Mouse (Mus musculus) Patski (cell line): ENCODE data around the gene Zfpm1. TPM values are rescaled to one million over a fixed set of nuclear protein-coding genes. Genes with fewer than 3 reads are reported as not detected.

Experiments used
- ATAC-seq: fragments of 100-300 bp; one replicate; pipeline ENCODE4 v1.8.0; 2021
- CTCF ChIA-PET: fragments of 350-600 bp; sonication (Branson Sonifier 250); formaldehyde crosslinking; loops from one replicate; lab custom pipeline; 2022; ENCODE audit warnings: inconsistent platforms; lab: Charles Lee
- POLR2A ChIA-PET: fragments of 350-600 bp; sonication (Branson Sonifier 250); formaldehyde crosslinking; loops from one replicate; lab custom pipeline; 2022; ENCODE audit warnings: antibody characterized with exemption, inconsistent platforms; lab: Charles Lee
- DNase-seq: peaks from one replicate; pipeline ENCODE4 v3.0.0-alpha.2; 2011; ENCODE audit warnings: low read depth, low spot score
- H3K27me3 ChIP-seq: fragments of 371-371 bp; one replicate; pipeline ENCODE4 v1.5.1; 2021
- CTCF ChIP-seq: fragments of 100-300 bp; IDR thresholded peaks from one replicate; pipeline ENCODE4 v1.5.1; 2021
- in situ Hi-C: fragments of 300-500 bp; cut with MboI; formaldehyde crosslinking; loops from 3 replicates; pipeline ENCODE4 v1.11.1; 2018; ENCODE audit warnings: low pct_unique_long_range_greater_than_20kb, mixed read lengths
- polyA plus RNA-seq: library from polyadenylated mRNA; unstranded; gene quantifications from one replicate; pipeline ENCODE4 v1.2.3, GENCODE M21; 2021

The Zfpm1 gene
- polyA plus RNA-seq, 1 experiment from 2014 or later = 17.8 TPM

DNA sequence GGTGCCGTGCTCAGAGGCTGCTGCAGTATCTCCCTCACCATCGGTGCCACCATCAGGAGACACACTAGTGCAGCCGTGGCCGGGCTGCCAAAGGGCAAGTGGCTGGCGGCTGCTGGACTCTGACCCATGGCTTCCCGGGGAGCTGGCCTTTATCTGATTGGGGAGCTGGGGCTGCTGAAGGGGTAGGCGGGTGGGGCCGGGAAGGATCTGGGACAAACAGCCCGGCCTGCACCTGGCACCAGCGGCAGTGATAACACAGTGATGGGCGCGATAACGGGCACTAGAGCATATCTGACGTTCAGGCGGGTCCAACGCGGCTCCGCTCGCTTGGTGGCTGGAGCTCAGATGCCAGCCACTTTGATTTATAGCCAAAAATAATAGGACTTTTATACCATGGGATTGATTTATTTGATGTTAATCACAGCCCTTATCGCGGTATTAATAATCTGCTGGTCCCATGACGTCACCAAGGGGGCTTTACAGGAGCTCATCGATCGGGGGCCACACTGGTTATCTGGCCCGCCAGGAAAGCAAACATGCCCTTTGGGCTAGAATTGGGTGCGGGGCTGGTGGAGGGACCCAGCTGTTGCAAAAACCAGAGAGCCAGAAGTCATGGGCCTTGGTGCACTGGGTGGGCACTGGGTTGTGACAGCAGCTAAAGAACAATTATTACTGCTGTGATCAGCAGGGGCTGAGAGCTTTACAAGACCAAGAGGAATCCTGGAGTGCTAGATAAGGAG lies 24.9 kb downstream of the Zfpm1 start:
- ChIA-PET POLR2A (no interaction called here), CTCF (interaction anchor here (1.1 kb wide), 1 partner anchor 26 kb away, joined by 4 read pairs; no protein-coding TSS in a partner anchor)
- no peak for DNase-seq
- TF ChIP-seq CTCF = no peak
- no peak for ATAC-seq
- in situ Hi-C loops = no loop called here
- no peaks in the 10 kb centered on the region for H3K27me3 ChIP-seq

GRCm38 (mm10) chr8:122307836-122308235 lies 25.9 kb downstream of the Zfpm1 start:
- no peak for ATAC-seq
- ChIA-PET CTCF (interaction anchor here (1.1 kb wide), 1 partner anchor 27 kb away, joined by 4 read pairs; no protein-coding TSS in a partner anchor), POLR2A (no interaction called here)
- no peak for TF ChIP-seq CTCF
- no peaks in the 10 kb centered on the region for H3K27me3 ChIP-seq
- no peak for DNase-seq
- in situ Hi-C loops = no loop called here

- in situ Hi-C loops = no loop called here
- POLR2A ChIA-PET = no interaction called here
- DNase-seq (no peak), ATAC-seq (no peak)
- H3K27me3 ChIP-seq = no peaks in the 10 kb centered on the region
- CTCF ChIA-PET = no interaction called here
- TF ChIP-seq CTCF = no peak
Measured at GRCm38 (mm10) chr8:122309272-122309671, 27.3 kb downstream of the Zfpm1 start.

DNA sequence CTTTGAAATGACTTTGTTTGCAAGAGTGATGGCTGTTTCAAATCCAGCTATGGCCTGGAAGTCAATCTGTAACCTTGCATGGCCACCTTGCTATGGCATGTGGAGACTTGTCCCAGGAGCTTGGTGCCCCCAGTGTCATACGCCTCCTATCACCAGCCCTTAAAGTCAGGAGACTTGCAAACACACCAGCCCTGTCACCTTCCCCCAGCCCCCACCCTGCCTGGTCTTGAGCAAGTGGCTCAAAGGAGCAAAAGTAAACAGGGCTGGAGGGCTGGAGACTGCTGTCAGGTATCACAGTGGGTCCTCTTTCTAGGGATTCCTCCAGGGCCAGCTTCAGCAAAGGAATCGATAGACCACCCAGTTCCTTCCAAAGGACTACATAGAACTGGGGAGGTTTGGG lies 29.2 kb downstream of the Zfpm1 start:
- in situ Hi-C loops = no loop called here

DNA sequence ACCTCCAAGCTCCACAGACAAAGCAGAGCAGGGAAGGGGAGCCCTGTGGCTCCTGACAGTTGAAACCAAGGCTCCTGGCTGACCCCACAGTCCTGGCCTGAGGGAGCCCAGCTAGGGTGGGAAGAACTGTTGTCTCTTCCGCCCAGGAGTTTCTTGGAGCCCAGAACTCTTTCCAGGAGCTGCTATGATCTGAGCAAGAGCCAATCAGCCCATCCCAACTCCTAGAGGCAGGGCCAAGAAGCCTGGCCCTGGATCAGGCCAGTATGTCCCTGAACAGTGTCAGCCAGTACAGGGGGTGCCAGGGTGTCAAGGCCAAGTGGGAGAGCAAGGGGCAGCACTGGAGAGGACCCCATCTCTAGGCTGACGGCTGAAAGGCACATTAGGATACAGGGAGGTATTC lies 30.6 kb downstream of the Zfpm1 start:
- no peak for ATAC-seq
- TF ChIP-seq CTCF = no peak
- in situ Hi-C loops = no loop called here

More for the DNA sequence above, 29.2 kb downstream of the Zfpm1 start:
- TF ChIP-seq CTCF = no peak
- ChIA-PET POLR2A (interaction anchor here (0.6 kb wide), 1 partner anchor 20 kb away, joined by 3 read pairs; no protein-coding TSS in a partner anchor), CTCF (interaction anchor here (1.1 kb wide), 1 partner anchor 17 kb away, joined by 3 read pairs; no protein-coding TSS in a partner anchor)
- DNase-seq (no peak), ATAC-seq (no peak)
- no peaks in the 10 kb centered on the region for H3K27me3 ChIP-seq

DNA sequence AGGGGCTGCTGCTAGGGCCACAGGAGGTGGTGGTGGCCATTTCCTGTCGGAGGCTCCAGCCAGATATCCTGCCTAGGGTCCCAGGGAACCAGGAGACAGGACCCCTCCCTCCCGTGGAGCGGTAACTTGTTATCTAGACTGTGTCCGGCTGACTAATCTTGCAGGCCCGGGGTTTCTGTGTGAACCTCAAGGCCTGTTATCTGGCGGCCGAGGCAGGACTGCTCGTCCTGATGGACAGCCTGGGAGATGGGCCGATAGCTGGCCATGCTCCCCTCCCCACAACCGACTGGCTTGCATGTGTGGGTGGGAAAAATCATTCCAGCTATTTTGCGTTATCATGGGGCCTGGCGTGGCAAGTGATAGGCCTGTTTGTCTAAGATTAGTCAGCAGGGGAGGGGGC lies 31.4 kb downstream of the Zfpm1 start:
- in situ Hi-C loops = no loop called here
- CTCF ChIA-PET = interaction anchor here (0.5 to 0.9 kb wide), 2 partner anchors 23 to 28 kb away, joined by 3 to 4 read pairs; no protein-coding TSS in a partner anchor

More for the DNA sequence above, 30.6 kb downstream of the Zfpm1 start:
- no peak for DNase-seq
- no peaks in the 10 kb centered on the region for H3K27me3 ChIP-seq
- CTCF ChIA-PET = interaction anchor here (0.5 kb wide), 1 partner anchor 22 kb away, joined by 4 read pairs; no protein-coding TSS in a partner anchor
- POLR2A ChIA-PET = no interaction called here

GRCm38 (mm10) chr8:122314899-122315496 lies 33.1 kb downstream of the Zfpm1 start:
- POLR2A ChIA-PET = no interaction called here
- ATAC-seq = no peak
- in situ Hi-C loops = no loop called here
- CTCF ChIA-PET = no interaction called here
- no peak for DNase-seq
- H3K27me3 ChIP-seq = no peaks in the 10 kb centered on the region
- TF ChIP-seq CTCF = no peak

More for the DNA sequence above, 31.4 kb downstream of the Zfpm1 start:
- DNase-seq = no peak
- ATAC-seq = no peak
- no peak for TF ChIP-seq CTCF
- POLR2A ChIA-PET = no interaction called here
- H3K27me3 ChIP-seq = no peaks in the 10 kb centered on the region

DNA sequence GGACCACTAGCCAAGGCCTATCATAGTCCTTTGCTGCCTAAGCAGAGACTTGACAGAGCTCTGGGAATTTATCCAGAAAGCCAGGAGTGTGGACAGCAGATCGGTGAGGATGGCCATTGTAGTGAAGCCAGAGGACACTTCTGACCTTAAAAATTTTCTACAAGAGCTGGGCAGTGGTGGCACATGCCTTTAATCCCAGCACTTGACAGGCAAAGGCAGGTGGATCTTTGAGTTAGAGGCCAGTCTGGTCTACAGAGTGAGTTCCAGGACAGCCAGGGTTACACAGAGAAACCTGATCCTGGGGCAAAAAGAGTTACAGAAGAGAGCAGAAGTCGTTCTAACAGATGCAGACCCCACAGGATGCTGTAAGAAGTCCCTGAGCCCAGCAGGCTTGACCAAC lies 34.5 kb downstream of the Zfpm1 start:
- in situ Hi-C loops = no loop called here
- no peak for DNase-seq
- ChIA-PET CTCF (interaction anchor here (1.4 kb wide), 1 partner anchor 12 kb away, joined by 4 read pairs; no protein-coding TSS in a partner anchor), POLR2A (no interaction called here)
- no peak for ATAC-seq
- H3K27me3 ChIP-seq = no peaks in the 10 kb centered on the region
- no peak for TF ChIP-seq CTCF

GRCm38 (mm10) chr8:122317918-122318475 lies 36.1 kb downstream of the Zfpm1 start:
- no peaks in the 10 kb centered on the region for H3K27me3 ChIP-seq
- POLR2A ChIA-PET = no interaction called here
- in situ Hi-C loops = no loop called here
- CTCF ChIA-PET = interaction anchor here (1.2 kb wide), 1 partner anchor 24 kb away, joined by 4 read pairs; no protein-coding TSS in a partner anchor
- TF ChIP-seq CTCF = no peak
- DNase-seq (no peak), ATAC-seq (no peak)

DNA sequence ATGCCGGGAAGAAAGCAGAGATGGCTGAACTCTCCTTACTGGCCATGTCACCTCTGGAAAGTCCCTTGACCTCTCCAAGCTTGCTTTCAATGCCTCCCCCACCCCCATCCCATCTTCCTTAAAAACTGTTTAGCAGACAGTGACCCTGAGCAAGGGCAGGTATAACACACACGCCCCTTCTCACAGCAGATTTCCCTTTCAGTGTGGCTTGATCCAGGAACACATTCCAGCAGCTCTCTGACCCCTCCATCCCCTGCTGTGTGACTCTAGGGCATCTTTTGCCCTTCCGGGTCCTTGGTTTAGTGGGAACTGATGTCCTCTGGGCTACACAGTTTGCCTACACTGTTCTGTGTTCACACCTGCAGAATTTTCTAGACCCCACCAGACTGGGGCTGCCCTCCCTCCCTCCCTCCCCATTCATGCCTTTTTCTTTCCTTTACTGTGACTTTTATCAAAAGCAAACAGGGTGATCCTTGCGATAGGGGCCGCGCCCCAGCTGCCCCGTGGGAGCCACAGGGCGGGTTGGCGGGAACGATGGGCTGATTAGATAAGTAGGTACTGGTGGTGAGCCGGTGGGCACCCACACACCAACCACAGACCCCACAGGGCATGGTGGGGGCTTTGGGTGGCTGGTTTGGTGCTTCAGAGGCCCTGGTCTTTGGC lies 37.2 kb downstream of the Zfpm1 start:
- ChIA-PET POLR2A (no interaction called here), CTCF (interaction anchor here (1.2 kb wide), 1 partner anchor 25 kb away, joined by 4 read pairs; no protein-coding TSS in a partner anchor)
- in situ Hi-C loops = no loop called here
- ATAC-seq (no peak), DNase-seq (no peak)
- no peaks in the 10 kb centered on the region for H3K27me3 ChIP-seq
- TF ChIP-seq CTCF = no peak
